Mouse (Mus musculus): ENCODE measurements at regions not wholly inside any gene's neighbourhood (a gene's known extent, or its start where the extent isn't known, plus 50 kb on each side); places are given as distances from the start of the nearest gene placed in this dataset.
A peak's percentile ranks its signal among the peaks of the same experiment; 100 is the strongest.
"Not testable (repeated sequence)": the region's sequence is repeated elsewhere in the genome, so short reads cannot be mapped to it uniquely, and the experiment has no call there.

DNA sequence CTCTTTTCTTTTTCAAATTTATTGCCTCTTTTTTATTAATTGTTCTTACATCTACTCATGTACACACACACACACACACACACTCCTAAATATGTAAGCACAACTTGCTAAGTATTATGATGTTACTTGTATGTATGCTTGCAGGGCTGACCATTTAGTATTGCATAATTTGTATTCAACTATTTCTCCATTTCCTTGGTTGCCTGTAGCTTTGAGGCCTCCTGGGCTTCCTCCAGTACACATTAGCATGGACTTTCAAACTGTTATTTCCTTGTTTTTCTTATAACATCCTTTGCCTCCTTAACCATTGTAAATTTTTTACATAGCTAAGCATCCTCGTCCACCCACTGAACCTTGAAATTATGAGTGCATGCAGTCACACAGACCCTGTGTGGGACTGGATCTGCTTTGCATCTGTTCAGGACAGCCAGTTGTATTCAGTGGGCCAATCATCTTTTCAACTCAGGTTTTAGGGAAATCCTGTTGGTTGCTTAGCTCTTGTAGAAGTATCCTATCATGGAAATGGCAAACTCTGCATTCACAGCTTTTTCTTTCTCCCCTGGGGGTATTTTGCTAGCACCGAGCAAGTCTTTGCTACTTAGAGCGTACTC, 110.8 kb upstream of the Ahi1 start:
- H3K36me3 ChIP-seq, result no peaks in the 10 kb centered on the region
- no peak overlapping the region for H3K4me3 ChIP-seq
- 58% methylated on average over 3 of the region's 3 CpGs for WGBS (ENCODE audit: insufficient replicate concordance)
- ATAC-seq, result no peak
- no peaks in the 10 kb centered on the region for H3K27me3 ChIP-seq (replicated peaks)
- no peak overlapping the region for H3K9ac ChIP-seq
- H3K9me3 ChIP-seq (replicated peaks), result no peaks in the 10 kb centered on the region
- no peak overlapping the region for H3K4me2 ChIP-seq
- no peak overlapping the region for H3K27ac ChIP-seq
- H3K4me1 ChIP-seq, result no peaks in the 10 kb centered on the region

DNA sequence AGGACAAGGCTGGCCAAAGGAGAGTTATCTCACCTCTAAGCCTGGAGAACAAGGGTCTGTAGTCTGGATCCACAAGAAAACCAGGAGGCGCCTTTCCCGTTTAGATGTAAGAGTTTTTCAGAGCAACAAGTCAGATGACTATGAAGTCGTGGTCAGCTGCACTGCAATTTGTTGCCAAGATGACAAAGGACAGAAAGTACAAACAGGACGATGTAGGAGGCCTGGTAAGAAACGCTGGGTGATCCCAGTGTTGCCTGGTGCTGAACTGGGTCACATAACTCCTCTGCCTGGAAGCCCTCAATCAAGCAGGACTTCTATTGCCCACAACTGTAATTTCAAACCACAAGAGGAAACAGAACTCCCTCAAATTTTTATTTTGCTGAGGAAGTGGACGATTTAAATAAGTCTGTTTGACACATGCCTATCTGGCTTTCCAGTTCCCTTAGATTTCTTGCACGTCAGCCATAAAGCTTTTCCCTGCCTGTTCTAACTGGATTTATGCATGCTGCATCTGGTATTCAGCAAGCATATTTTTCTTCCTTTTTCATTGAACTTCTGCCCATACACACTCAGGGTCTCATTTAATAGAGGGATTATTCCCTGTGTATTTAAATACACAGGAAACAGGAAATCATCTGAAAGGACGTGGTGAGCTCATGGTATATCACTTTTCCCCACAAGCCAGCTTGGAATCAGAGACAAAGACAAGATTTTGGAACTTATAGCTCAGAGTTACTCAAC, 113.5 kb upstream of the Ahi1 start:
- Histone ChIP-seq H3K4me1 (no peaks in the 10 kb centered on the region; the same call in 1 of the 2 replicates), H3K9me3 (replicated peaks) (no peaks in the 10 kb centered on the region), H3K4me3 (no peak overlapping the region), H3K36me3 (no peaks in the 10 kb centered on the region), H3K9ac (no peak overlapping the region), H3K27ac (no peak overlapping the region), H3K4me2 (no peak overlapping the region), H3K27me3 (replicated peaks) (no peaks in the 10 kb centered on the region)
- 43% methylated on average over 8 of the region's 8 CpGs for WGBS (ENCODE audit: insufficient replicate concordance)
- no peak for ATAC-seq

DNA sequence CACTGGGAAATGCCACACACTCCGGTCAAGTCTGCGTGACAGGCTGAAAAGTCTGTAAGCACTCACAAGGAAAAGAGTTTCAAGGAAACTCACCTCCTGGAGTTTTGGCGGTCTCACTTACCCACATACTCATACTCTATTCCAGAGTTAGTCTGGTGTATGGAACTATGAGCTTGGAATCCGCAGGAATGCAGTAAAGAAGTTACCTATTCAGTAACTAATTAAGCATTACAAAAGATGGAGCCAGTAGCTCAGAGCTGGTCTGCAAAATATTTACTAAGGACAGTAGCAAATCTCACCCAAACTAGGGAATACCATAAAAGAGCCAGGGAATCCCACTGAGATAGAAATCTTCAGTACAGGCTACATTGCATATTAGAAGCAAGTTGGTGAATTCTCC, 111.9 kb upstream of the Pde7b start:
- H3K9me3 ChIP-seq (replicated peaks); H3K27me3 ChIP-seq (replicated peaks); H3K4me3 ChIP-seq; H3K9ac ChIP-seq; H3K4me2 ChIP-seq; ATAC-seq; H3K27ac ChIP-seq; H3K4me1 ChIP-seq; H3K36me3 ChIP-seq: not testable (repeated sequence)
- 76% methylated on average over 4 of the region's 4 CpGs for WGBS (ENCODE audit: insufficient replicate concordance)

DNA sequence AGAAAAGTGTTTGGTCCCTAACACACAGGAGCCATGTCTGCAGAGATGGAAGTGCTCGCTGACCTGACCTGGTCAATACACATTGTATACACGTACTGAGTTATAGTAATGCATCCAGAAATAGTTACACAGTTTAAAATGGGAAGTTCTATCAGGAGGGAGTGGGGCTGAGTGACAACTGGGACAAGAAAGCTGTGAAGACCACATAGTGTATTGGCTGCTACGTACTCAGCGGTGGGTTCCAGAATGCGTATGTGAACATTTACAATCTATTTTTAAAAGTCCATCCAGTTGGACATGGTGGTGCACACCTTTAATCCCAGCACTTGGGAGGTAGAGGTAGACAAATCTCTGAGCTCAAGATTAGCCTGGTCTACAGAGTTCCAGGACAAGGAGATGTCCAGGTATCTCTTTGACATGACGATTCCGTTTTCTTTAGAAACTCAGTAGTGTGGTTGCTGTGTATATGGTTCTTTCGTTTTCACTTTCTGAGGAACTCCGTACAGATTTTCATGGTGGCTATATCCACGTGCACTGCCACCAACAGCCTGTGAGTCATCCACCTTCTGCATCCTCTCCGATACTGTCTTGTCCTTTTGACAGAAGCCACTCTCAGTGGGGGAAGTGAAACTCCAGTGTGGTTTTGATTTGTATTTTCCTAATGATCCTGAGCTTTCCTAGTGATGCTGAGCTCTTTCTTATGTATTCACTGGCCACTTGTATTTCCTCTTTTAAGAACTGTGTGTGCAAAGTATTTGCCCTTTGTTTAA, 110.1 kb upstream of the Pde7b start:
- Histone ChIP-seq H3K27me3 (replicated peaks) (no peaks in the 10 kb centered on the region), H3K36me3 (no peaks in the 10 kb centered on the region), H3K27ac (no peak overlapping the region), H3K9ac (no peak overlapping the region), H3K9me3 (replicated peaks) (no peaks in the 10 kb centered on the region), H3K4me2 (peak overlapping the region; percentile 30), H3K4me3 (no peak overlapping the region), H3K4me1 (peaks cover 4% of the 10 kb centered on the region)
- ATAC-seq, result no peak
- WGBS (ENCODE audit: insufficient replicate concordance), result 46% methylated on average over 11 of the region's 11 CpGs

DNA sequence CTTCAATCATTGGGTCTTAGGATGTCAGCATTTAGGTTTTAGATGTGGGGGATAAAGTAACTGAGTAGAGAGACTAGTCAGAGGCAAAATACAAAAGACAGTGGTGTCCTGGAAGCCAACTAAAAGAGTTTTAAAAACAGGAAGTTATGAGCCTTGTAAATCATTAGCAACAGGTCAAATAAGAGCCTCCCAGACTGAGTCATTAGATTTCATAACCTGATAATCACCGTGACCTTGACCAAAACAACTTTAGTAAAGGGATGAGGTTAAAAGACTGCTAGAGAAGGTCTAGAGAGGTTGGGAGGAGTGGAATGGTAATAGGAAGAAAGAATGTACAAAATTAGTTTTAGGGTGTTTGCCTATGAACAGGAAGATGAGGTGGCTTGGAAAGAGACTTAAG, 103.4 kb upstream of the Pde7b start:
- ATAC-seq, result no peak
- Histone ChIP-seq H3K27ac (no peak overlapping the region), H3K9me3 (replicated peaks) (no peaks in the 10 kb centered on the region), H3K9ac (no peak overlapping the region), H3K27me3 (replicated peaks) (no peaks in the 10 kb centered on the region), H3K4me3 (no peak overlapping the region), H3K36me3 (no peaks in the 10 kb centered on the region), H3K4me2 (no peak overlapping the region), H3K4me1 (peaks cover 7% of the 10 kb centered on the region; the same call in 1 of the 2 replicates)
- WGBS (ENCODE audit: insufficient replicate concordance), result 39% methylated on average over 1 of the region's 1 CpGs

DNA sequence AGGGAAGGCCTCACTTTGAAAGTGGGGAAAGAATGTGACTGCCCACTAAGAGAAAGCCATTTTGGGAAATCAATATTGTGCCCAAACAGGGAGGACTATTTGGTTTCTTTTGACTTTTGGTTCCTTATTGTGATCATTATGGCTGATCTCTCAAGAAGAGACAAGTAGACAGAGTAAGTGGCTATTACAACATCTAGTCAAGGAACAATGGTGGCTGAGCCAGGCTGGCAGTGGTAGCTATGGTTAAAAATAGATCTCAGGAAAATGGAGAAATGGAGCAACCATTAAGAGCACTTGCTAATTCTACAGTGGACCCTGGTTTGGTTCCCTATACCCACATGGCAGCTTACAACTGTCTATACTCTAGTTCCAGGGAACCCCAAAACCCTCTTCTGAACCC, 102.6 kb upstream of the Pde7b start:
- Histone ChIP-seq H3K4me2 (no peak overlapping the region), H3K36me3 (no peaks in the 10 kb centered on the region), H3K4me3 (no peak overlapping the region), H3K4me1 (peaks cover 7% of the 10 kb centered on the region; the same call in 1 of the 2 replicates), H3K9me3 (replicated peaks) (no peaks in the 10 kb centered on the region), H3K27ac (no peak overlapping the region), H3K27me3 (replicated peaks) (no peaks in the 10 kb centered on the region), H3K9ac (no peak overlapping the region)
- ATAC-seq, result no peak

DNA sequence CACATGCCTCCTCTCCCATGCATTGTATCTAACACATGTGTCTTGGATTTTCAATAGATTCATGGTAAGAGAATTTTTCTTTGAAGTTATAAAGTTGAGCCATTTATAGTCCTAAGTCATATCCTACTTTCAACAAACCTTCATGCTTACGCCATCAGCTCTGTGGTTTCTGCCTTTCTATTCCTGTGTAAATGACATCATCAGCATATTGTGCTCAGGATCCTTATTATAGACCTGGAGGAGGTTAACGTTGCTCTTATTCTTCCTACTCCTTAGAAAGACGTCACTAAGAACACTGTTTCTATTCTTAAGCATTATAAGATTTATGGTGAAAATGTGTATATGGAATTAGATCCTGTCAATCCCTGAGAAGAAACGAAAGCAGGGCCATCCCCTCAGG, 93.7 kb upstream of the Pde7b start:
- H3K36me3 ChIP-seq, result no peaks in the 10 kb centered on the region
- 43% methylated on average over 4 of the region's 4 CpGs for WGBS (ENCODE audit: insufficient replicate concordance)
- no peaks in the 10 kb centered on the region for H3K9me3 ChIP-seq (replicated peaks)
- no peaks in the 10 kb centered on the region for H3K27me3 ChIP-seq (replicated peaks)
- no peak overlapping the region for H3K4me2 ChIP-seq
- no peak overlapping the region for H3K27ac ChIP-seq
- H3K4me3 ChIP-seq, result no peak overlapping the region
- no peaks in the 10 kb centered on the region for H3K4me1 ChIP-seq
- H3K9ac ChIP-seq, result no peak overlapping the region
- no peak for ATAC-seq

DNA sequence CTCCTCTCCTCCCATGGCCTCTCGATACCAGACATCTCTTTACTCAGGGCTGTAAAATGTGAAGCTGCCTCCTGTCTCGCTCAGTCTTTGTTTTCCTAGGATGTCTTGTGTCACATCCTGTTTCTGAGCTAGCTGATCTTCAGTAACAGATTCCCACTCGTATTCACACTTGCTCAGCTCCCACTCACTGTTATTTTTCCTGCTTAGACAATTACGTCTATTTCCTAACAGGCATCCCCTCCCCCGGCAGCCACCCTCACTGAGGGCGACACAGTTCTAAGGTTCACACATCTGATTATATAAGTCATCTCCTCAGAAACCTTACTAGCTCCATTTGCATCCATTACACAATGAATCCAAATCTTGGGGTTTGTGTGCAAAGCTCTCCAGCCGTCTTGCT, 74.9 kb upstream of the Pde7b start:
- H3K27ac ChIP-seq, result no peak overlapping the region

DNA sequence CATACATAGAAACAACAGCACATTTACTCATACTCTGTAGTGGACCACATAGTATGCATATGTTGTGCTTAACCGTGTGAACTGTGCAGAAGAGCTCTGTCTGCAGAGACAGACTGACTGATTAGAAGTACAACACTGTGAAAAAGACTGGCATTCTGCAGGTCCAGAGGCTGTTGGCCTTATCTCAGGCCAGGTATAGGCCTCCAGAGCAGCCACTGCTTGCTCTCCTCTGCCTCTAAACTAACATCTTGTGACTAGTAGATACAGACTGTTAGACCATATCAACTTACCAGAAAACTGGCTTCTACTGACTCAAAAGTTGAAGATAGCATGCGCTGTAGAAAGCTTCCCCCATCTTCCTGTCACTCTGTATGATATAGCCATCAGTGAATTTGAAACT, 73.5 kb upstream of the Pde7b start:
- Histone ChIP-seq H3K4me2 (no peak overlapping the region), H3K27ac (peak overlapping the region; percentile 64), H3K4me3 (no peak overlapping the region), H3K9ac (no peak overlapping the region), H3K9me3 (replicated peaks) (no peaks in the 10 kb centered on the region), H3K4me1 (peaks cover 27% of the 10 kb centered on the region), H3K27me3 (replicated peaks) (no peaks in the 10 kb centered on the region), H3K36me3 (no peaks in the 10 kb centered on the region)
- WGBS (ENCODE audit: insufficient replicate concordance), result 26% methylated on average over 2 of the region's 2 CpGs
- ATAC-seq, result peak; percentile 96

More for the DNA sequence above, 74.9 kb upstream of the Pde7b start:
- Histone ChIP-seq H3K4me3 (no peak overlapping the region), H3K36me3 (no peaks in the 10 kb centered on the region), H3K9ac (no peak overlapping the region), H3K9me3 (replicated peaks) (no peaks in the 10 kb centered on the region), H3K4me1 (peaks cover 27% of the 10 kb centered on the region), H3K4me2 (no peak overlapping the region), H3K27me3 (replicated peaks) (0 out of 2 replicates have a peak, but pooled peaks cover 3% of the 10 kb centered on the region)
- ATAC-seq, result no peak
- WGBS (ENCODE audit: insufficient replicate concordance), result 64% methylated on average over 7 of the region's 7 CpGs

DNA sequence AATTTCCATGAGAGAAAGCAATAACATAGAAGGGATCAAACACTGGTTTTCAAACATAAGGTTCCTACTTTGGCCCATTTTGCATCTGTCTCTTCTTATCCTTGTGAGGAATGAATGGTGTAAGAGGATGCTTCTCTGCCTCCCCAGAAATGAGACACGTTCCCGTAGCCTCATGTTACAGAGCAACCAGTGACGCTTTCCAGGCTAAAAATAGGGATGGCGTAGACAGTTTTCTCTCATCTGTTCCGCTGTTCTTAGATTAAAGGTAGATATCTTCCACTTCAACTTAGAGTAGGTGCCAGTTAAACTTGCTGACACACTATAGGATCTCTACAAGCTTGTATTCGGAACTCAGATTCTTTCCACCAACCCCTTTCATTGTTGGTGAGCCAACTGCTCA, 69.1 kb upstream of the Pde7b start:
- ATAC-seq, result no peak
- 73% methylated on average over 6 of the region's 6 CpGs for WGBS (ENCODE audit: insufficient replicate concordance)
- Histone ChIP-seq H3K27ac (no peak overlapping the region), H3K4me2 (no peak overlapping the region), H3K36me3 (no peaks in the 10 kb centered on the region), H3K4me1 (peaks cover 17% of the 10 kb centered on the region), H3K4me3 (no peak overlapping the region), H3K9me3 (replicated peaks) (peaks cover 4% of the 10 kb centered on the region; the same call in 1 of the 2 replicates), H3K9ac (no peak overlapping the region), H3K27me3 (replicated peaks) (no peaks in the 10 kb centered on the region)

DNA sequence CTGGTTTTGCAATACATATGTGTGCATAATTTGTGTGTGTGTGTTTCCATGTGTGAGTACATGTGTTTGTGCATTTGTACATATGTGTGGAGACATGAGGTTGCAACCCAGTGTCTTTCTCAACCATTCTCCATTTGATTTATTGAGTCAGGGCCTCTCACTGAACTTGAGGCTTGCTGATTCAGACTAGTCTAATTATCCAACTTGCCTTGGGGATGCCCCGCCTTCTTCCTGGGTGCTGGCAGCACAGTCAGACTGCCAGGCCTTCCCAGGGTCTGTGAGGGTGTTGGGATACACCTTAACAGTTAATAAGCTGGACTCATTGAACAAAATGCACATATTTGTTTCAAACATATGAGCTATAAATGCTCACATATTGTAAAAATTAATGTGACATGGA, 56.1 kb upstream of the Pde7b start:
- H3K27ac ChIP-seq, result no peak overlapping the region
- H3K4me3 ChIP-seq, result no peak overlapping the region
- no peaks in the 10 kb centered on the region for H3K4me1 ChIP-seq
- H3K27me3 ChIP-seq (replicated peaks), result no peaks in the 10 kb centered on the region
- H3K36me3 ChIP-seq, result no peaks in the 10 kb centered on the region
- no peak overlapping the region for H3K9ac ChIP-seq
- no peak for ATAC-seq
- H3K4me2 ChIP-seq, result no peak overlapping the region
- WGBS (ENCODE audit: insufficient replicate concordance), result 54% methylated on average over 1 of the region's 1 CpGs
- H3K9me3 ChIP-seq (replicated peaks), result no peaks in the 10 kb centered on the region

DNA sequence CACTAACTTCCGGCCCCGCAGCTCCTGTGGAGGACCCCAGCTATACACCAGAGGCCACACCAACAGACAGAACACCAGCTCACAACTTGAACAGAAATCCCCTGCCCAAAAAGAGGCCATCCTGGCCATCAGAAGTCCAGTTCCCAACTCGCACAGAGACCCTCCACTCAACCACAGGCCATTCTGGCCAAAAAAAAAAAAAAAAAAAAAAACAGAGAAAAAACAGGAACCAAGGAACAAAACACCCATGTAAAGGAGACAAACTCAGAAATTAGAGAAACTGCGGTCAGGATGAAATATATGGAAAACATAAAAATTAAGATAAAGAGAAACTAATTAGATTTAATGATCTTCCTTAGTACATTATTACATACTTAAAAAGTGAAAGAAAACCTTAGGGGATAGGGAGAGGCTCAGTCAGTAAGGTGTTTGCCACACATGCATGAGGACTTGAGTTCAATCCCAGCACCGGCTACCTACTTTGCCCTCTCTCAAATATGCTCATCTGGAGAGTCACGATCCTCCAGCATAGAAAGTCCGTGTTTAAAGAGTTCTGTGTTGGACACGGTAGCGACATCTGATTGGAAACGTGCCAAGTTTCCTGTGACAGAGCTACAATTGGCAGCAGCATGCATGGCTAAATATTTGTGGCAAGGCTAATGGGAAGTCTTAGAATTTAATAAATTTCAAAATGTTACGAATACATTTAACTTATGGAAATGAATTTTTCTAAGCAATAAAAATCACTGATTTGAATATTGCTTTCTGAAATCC, 51.9 kb upstream of the Pde7b start:
- no peaks in the 10 kb centered on the region for H3K9me3 ChIP-seq (replicated peaks)
- H3K36me3 ChIP-seq, result no peaks in the 10 kb centered on the region
- H3K4me3 ChIP-seq, result no peak overlapping the region
- H3K4me2 ChIP-seq, result no peak overlapping the region
- no peaks in the 10 kb centered on the region; the same call in 1 of the 2 replicates for H3K4me1 ChIP-seq
- WGBS (ENCODE audit: insufficient replicate concordance), result 72% methylated on average over 11 of the region's 11 CpGs
- no peaks in the 10 kb centered on the region for H3K27me3 ChIP-seq (replicated peaks)
- no peak overlapping the region for H3K27ac ChIP-seq
- H3K9ac ChIP-seq, result no peak overlapping the region
- no peak for ATAC-seq
